Mouse (Mus musculus) c-Kit-positive CD71-negative TER-119-negative erythroid progenitor cells, embryonic 14.5 days (primary cell): Measurements from ENCODE around the gene Trex1.

Source experiments
- DNase-seq: peaks from one replicate; pipeline ENCODE4 v3.0.0-alpha.2; 2013; ENCODE audit warnings: low read depth

Trex1 gene

DNA sequence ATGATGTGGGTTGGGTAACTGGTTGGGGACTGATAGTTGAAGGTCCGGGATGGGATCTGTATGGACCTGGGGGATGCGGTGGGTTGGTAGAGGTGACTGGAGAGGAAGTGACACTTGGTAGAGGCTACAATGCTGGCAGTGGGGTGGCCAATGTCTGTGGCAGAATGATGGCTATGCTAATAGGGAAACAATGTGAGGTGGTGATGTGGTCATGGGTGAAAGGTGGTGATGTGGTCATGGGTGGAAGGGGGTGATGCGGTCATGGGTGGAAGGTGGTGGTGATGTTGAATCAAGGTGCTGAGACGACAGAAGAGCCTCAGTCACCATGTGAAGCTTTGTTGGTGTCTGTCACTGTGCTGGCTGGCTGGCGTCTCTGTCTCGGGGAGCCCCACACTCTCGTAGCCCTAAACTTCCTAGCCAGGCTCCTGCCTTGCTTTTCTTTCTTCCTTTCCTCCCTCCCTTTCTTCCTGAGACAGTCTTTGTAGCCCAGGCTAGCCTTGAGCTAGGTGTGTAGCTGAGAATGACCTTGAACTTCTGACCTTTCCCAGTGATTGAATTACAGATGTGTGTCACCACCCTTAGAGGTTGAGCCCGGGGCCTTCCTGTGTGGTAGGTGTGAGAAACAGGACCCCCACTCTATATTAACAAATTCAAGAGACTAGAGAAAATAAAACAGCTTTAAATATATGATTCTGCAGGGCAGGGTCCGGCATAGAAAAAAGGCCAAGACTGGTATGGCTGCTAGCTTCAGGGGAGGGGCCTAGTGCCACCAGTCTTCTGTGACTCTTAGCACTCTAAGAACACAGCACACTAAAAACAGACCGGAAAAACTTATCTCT lies 7.7 kb downstream of the Trex1 start:
- no peak for DNase-seq

DNA sequence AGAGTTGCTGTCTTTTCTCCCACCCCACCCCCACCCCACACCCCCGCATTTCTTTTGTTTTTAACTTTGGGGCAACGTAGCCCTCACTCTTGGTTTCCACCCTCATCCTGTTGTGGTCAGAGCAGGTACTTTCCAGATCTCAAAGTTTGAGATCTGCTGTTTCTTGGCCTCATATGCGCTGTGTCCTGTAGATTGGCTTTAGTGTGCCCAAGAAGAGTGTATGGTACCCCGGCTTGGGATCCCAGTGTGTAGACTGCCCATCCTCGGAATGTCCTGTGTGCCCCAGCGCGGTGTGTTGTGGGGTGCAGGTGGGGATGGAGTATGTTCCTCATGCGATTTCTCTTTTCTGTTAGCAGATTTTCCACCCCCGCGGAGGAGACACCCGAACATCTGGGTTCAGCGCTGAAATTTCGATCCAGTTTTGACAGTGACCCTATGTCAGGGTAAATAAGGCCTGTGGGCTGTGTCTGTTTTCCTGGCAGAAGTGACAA lies 8.5 kb downstream of the Trex1 start:
- DNase-seq, result no peak

DNA sequence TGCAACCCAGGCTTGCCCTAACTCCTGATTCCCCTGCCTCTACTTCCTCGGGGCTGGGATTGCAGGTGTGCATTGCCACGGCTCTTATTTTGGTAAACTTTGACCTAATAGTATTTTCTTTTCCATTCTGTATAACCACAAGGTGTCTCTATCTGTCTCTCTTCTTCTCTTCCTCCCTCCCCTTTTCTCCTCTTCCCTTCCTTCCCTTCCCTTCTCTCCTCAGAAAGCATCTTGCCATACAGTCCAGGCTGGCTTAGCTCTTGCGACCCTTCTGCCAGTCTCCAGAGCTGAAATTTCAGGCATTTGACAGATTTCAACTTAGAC lies 8.9 kb downstream of the Trex1 start:
- no peak for DNase-seq

DNA sequence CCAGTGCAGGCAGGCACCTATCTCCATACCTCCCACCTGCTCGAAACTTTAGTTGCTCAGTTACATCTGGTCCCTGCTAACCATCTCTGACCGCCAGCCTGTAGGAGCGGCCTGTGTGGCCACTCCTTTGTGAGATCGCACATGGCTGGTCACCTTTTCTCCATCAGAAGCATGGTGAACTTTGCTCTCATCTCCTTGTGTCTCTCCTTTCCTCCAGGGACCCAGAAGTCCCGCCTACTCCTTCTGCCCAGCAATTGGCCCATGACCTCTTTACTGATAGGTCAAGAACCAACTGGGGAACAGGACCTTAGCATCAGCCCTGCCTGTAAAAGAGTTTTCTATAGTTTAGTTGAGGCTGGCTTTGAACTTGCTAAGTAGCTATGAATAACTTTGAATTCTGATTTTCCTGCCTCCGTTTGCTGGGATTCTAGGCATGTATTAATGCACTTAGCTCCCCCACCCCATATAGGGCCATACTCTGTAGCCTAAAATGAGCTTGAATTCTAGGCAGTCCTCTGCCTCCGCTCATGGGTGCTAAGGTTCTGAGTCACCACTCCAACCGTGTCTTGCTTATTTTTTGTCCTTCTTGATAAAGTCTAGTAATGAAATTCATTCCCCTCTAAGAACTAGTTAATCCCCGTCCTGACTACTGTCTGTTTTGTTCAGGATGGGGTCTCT lies 9.4 kb downstream of the Trex1 start:
- DNase-seq, result no peak

DNA sequence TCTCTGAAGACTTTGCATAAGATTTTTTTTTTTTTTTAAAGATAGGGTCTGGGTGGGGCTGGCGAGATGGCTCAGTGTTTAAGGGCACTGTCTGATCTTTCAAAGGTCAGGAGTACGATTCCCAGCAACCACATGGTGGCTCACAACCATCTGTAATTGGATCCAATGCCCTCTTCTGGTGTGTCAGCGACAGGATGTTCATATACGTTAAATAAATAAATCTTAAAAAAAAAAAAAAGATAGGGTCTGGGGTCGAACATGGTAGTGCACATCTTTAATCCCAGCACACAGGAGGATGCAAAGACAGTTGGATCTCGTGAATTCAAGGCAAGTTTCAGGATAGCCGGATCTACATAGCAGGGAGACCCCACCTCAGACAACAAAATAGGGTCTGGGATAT lies 10.2 kb downstream of the Trex1 start:
- no peak for DNase-seq

DNA sequence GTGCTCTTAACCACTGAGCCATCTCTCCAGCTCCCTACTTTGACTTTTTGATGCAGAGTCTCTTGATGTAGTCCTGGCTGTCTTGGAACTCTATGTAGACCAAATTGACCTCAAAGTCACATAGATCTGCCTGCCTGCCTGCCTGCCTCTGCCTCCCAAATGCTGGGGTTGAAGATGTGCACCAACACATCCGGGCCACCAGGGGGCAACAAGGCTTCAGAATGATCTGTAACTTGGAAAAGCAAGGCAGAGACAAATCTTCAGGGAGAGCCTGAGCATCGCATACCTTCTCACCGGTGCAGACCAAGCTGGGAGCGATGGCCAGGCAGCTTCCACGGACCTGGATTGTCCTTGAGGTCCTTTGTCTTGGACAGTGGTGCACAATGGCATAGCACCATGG lies 13.2 kb downstream of the Trex1 start:
- peak; percentile 59 for DNase-seq

DNA sequence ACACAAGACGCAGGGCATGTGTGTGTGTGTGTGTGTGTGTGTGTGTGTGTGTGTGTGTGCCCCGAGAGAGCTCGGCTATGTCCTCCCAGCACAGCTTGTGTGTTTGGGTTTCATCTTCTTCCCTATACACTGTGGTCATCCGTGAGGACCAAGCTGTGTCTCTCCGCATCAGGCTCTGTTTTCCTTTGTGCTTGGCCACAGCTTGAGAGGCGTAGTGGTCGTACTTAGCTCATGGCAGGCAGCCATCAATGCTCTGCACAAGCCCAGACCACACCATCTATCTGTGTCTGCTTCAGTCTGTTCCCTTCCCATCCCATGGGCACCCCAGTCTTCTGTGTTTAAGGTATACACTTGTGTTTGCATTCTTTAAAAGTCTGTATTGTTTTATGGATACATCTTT lies 18.2 kb downstream of the Trex1 start:
- no peak for DNase-seq

DNA sequence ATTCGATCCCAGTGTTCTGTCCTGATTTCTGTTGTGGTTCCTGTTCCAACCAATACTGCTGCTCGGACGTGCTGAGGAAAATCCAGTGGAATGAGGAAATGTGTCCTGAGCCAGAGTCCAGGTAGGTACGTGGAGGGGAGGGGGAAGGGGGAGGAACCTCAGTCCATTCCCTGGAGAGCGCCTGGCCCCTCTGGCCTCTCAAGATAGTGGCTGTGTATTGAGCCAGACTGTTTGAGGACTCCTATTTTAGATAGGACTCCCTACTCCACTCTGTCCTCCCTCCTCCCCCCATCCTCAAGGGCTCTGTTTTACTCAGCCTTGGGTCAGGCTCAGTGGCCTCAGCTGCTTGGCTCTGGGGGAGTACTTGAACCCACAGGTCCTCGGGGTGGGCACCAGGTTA lies 18.6 kb downstream of the Trex1 start:
- DNase-seq, result no peak

DNA sequence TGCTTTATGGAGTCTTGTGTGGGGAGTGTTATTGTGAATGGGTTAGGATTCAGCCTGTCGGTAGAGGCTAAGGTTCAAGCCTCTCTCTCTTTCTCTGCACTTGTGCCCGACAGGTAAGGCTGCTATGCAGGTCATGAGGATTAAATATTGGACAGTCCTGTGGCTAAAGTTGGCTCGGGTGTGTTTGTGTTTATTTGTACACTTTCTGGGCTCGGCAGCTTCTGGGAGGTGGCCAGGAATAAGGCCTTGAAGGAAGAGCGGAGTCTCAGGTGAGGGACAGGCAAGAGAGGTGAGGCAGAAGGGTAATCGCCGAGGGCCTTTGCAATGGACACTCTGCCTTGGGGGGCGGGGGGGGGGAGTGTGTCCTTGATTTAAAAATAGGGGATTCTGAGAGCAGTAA lies 19.3 kb downstream of the Trex1 start:
- no peak for DNase-seq

DNA sequence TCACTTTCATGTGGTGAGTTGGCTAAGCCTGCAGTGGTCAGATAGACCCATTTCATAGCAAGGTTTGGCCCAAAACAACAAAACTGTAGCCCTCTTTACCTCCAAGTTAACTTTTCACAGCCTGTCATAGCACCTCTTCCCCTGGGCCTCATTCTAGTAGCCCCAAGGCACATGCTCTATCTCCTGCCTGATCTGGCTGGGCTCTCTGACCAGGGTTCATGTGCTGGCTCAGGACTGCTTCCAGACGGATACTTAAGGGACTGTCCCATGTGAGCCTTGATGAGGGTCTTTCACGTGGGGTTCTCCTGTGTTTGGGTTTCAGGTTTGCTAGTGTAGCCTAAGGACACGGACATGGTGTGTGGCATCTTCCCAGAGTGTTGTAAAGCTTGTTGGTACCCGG lies 19.9 kb downstream of the Trex1 start:
- DNase-seq, result no peak

DNA sequence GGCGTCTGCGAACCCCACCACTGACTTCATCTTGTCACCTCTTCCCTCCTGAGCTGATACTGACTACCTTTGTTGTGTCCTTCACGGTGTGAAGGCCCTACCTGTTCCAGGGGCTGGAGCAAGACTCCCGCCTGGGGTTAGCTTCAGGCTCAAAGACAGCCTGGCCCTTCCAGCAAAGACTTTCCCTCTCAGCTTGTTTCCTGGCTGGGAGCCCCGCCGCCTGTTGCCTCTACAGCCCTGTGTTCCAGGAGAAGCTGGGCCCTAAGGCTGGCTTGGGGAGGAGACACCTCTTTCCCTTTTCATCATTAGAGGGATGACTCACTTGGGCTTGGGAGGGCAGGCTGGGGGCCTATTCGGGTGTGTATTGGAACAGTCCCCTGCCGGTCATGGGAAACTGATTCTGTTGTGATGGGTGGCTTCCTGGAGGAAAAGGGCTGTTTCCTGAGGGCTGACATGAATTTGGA lies 20.6 kb downstream of the Trex1 start:
- DNase-seq, result no peak

DNA sequence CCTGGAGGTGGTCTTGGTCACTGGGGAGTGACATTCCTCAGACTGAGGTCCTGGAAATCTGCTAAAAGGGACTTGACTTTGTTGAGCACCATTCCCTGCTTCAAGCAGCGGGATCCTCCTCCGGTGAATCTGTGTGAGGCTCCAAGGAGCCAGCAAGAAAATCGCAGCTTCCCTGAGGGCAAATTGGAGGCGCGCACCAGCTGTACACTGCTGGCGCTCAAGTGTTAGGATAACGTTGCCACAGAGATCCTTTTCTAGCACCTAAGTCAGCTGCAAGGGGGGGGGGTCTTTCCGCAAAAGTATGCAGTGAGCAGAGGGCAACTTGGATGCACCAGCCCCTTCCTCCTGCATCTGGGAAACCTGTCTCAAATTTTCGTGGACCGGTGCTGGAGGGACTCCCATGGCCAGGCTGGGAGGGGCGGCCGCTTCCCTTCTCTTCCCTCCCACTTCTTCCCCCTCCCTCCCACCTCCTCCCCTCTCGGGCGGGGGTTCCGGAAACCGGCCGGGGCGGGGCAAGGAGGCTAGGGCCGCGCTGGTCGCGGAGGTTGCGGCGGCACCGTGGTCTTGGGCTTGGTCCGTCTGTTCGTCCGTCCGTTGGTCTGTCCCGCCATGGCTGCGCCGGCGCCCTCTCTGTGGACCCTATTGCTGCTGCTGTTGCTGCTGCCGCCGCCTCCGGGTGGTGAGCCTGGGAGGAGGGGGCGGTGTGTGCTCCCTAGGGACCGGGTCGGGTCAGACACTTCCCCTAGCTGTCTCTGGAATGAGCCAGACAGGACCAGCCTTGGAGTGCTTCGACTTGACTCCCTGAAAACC lies 21.2 kb downstream of the Trex1 start, which contains the start of gene Shisa5:
Gene Shisa5 (plus strand): TSS at position 480 of the 810 bp plus-strand sequence.
- no peak for DNase-seq

DNA sequence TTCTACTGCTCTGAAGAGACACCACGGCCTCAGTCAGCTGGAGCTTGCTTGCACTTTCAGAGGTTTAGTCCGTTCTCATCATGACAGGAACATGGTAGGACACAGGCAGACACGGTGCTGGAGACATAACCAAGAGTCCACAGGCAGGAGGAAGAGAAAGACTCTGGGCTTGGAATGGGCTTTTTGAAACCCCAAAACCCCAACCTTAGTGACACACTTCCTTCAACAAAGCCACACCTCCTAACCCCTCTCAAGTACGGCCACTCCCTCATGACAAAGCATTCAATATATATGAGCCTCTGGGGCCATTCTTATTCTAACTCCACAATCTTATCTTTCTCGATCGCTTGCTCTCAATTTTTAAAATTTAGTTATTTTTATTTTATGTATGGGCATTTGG lies 27.1 kb downstream of the Trex1 start:
- DNase-seq, result no peak

DNA sequence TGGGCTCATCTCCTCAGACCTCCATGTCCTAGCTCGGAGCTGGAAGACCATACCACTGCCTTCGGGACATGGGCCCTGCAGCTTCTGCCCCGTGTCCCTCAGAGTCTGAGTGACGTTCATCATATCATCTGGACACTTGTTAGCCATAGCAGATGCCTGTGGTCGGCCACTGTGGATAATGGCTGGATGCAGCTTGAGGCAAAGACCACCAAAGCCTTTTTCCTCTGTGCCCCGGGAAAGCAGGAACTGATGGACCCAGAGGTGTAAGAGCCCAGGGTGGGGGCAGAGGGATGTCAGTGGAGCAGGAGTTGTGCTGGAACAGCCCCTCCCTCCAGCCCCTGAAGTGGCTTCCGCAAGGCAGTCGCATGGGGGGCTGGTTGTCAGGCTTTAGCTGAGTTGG lies 27.8 kb downstream of the Trex1 start:
- no peak for DNase-seq

DNA sequence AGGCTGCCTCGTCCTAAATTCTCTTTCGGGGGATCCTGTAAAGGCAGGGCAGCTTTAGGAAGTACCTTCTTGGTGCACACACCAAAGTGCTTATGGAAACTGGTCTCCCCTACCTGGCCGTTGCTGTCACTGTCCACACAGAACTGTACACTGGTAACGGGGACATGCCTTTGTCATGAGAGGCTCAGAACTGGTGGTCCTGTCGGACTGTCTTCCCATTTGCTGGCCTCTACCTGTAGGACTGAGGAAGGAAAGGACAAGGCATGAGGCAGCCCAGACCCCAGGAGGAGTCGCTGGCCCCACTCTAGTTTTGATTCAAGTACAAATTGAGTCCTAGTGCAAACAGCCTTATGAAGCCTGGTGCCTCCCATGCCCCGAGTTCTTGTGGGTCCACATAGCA lies 28.5 kb downstream of the Trex1 start:
- DNase-seq, result no peak

DNA sequence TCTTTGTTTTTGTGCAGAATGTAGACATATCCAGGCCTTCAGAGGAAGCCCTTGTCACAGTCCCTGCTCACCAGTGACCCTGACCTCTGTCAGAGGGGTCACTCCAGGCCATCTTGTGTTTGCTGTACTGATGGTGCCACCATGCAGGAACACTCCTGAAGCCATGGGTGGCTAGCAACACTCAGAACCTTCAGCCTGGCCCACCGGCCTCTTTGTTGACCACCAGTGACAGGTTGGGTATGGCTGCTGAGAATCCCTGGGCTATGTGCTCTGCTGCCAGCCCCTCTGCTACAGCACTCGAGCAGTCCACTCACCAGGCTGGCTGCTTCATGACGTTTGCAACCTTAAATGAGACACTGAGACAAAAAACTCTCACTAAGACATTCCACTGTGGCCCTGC lies 29.2 kb downstream of the Trex1 start:
- DNase-seq, result no peak

DNA sequence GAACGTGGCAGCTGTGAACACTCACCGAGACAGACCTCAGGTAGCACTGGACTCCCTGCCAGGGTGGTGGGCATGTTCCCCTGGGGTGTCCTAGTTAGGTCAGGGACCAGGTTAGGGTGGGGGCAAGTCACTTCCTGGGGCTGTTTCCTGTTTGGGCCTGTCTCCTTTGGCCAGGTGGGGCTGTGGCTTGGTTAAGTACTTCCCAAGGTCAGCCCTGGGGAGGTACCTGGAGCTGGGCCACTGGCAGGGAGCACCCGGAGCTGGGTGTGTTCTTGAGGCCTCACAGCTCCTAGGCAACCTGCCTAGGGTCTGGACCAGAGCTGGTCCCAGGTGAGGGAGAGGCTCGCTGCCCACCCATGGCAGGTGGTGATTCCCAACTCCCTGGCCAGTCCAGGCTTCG lies 30.6 kb downstream of the Trex1 start:
- DNase-seq, result no peak

DNA sequence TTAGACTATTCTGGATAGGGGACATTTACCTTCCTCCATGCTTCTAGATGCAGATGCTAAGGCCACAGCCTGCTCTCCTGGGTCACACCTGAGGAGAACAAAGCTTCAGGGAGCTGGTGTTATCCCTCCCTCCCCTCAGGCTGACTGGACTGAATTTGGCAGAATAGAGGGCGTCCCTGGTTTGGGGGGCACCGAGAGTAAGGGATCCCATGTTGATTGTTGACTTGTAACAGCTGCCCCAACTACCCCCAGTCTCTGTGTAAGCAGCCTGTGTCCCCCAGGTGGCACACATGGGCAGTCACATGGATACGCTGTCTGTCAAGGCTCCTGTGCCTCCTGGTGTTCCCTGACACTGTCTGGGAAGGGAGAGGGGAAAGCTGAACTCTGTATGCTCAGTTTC lies 31.1 kb downstream of the Trex1 start:
- DNase-seq, result no peak

DNA sequence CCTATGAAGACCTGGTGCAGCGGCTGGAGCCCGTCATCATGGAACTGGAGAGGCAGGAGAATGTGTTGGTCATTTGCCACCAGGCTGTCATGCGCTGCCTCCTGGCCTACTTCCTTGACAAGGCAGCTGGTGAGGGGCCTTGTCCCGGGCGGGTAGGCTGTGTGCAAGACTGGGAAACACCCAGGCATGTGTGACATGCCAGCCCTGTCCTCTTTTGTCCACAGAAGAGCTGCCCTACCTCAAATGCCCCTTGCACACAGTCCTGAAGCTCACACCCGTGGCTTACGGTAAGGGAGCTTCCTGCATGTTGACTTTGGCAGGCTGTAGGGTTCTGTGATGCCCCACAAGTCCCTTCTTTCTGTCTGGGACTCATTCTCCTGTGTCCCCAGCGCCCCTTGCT lies 32.0 kb downstream of the Trex1 start:
- DNase-seq, result no peak

DNA sequence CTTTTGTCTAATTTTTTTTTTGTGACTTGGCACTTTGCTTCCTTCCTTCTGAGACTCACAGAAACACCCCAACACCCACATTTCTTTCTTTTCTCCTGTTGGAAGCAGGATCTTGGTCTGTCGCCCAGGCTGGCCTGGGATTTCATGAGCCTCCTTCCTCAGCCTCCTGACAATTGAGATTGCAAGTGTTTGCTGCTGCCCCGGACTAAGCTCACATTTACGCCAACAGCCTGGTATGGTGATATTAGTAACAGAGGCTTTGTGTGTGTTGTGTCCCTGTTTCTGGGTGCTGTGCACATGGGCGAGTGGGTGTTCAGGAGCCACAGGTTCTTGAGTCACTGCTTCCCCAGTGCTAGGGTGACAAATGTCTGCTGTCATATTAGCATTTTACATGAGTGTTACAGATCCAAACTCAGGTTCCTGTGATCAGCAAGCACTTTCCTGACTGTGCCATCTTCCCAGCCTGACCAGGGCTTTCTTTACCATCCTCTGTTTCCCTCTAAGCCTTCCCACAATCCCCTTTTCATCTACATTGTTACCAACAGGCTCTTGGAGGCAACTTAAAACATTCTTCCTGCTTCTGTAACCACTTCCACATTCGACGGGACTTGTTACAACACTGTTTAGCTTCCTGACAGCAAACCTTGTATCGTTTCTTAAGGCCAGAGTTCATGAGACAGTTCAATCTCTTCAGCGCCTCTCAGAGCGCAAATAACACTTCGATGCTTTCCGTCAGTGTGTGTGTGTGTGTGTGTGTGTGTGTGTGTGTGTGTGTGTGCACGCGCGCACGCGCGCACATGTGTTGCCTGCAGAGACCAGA lies 36.5 kb downstream of the Trex1 start:
- DNase-seq, result no peak

DNA sequence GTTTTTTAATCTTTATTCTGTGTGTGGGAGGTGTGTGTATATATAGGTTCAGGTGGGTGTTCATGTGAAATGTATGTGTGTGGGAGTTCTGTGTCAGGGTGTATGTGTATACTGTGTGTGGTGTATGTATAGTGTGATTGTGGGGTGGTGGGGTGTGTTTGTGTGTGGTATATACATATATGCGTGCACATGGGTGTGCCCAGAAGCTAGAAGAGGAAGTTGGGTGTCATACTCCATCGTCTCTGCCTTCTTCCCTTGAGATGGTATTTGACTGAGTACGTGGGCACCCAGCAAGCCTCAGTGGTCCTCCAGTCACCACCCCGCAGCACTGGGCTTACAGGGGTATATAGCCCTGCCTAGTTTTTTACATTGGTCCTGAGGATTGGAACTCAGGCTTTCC lies 38.1 kb downstream of the Trex1 start:
- no peak for DNase-seq
